Mouse (Mus musculus) C2C12 (cell line): ENCODE measurements around the gene Cdc42bpg.

ENCODE experiments used
- CTCF ChIP-seq: IDR thresholded peaks from one replicate; pipeline ENCODE4 v1.5.1; 2011; ENCODE audit not compliant: control insufficient read depth, insufficient read depth, insufficient read length
- FOSL1 ChIP-seq: IDR thresholded peaks from one replicate; pipeline ENCODE4 v1.8.0; 2011; ENCODE audit warnings: mild to moderate bottlenecking, low read length; ENCODE audit not compliant: poor library complexity, insufficient read depth, severe bottlenecking
- USF1 ChIP-seq: IDR thresholded peaks from one replicate; pipeline ENCODE4 v1.6.1; 2011; ENCODE audit warnings: low read depth, mild to moderate bottlenecking, control low read depth, moderate library complexity

- TF ChIP-seq USF1, result no peak
- TF ChIP-seq CTCF, result peak; percentile 25
- TF ChIP-seq FOSL1, result no peak
Observed at GRCm38 (mm10) chr19:6340524-6341452, 34.5 kb downstream of the Cdc42bpg start, which contains the start of gene Map4k2.
